14 mouse cellular contexts compared by ENCODE assay signal in genomic region chr10:123160508-123160907, GRCm38 (mm10). TPM values are rescaled to one million over a fixed set of nuclear protein-coding genes. Genes with fewer than 3 reads are reported as not detected.
A peak's percentile ranks its signal among the peaks of the same experiment; 100 is the strongest.
DNase-seq lines count a peak whose midpoint lies in the region; ATAC-seq and TF ChIP-seq lines count a peak whose summit lies in the region.
"Had no signal": no experiment of that assay in that cellular context is flagged by ENCODE, and none has a peak within 500 bp of the region (broad histone marks: within the 10 kb centered on the region; RNA-seq: fewer than 3 reads in every experiment).

No protein-coding gene starts in this region.

- no peaks in the 10 kb centered on the region for H3K4me1 ChIP-seq in kidney, embryonic 14.5 days (ENCODE audit: control insufficient read depth, insufficient read depth, low read length)
- no peaks in the 10 kb centered on the region for H3K4me1 ChIP-seq in intestine, postnatal 0 days (replicated peaks; ENCODE audit: control insufficient read depth, insufficient read depth, low read length)
- H3K4me1 ChIP-seq: embryonic facial prominence, embryonic 15.5 days; liver, embryonic 12.5 days had no signal

- intact Hi-C loops in gastrocnemius, adult 2 months (cut with DNase I), result no loop called here

- H3K9ac ChIP-seq in kidney, embryonic 14.5 days (ENCODE audit: low read depth, low read length), result no peak overlapping the region
- H3K9ac ChIP-seq in intestine, postnatal 0 days (ENCODE audit: low read depth, low read length), result no peak overlapping the region
- H3K9ac ChIP-seq: embryonic facial prominence, embryonic 15.5 days; forebrain, embryonic 15.5 days; heart, embryonic 13.5 days; liver, embryonic 12.5 days had no signal

- TF ChIP-seq CTCF in intestine, postnatal 0 days (IDR thresholded peaks at IDR 0.05; ENCODE audit: low read depth), result no peak
- no peak for TF ChIP-seq CTCF in gastrocnemius, adult 2 months (IDR thresholded peaks at IDR 0.05)

- 69% methylated on average over 6 of the region's 6 CpGs for WGBS in kidney, embryonic 14.5 days
- 65% methylated on average over 6 of the region's 6 CpGs for WGBS in intestine, postnatal 0 days

- no peak overlapping the region for H3K27ac ChIP-seq in kidney, embryonic 14.5 days (ENCODE audit: low read depth, low read length)
- H3K27ac ChIP-seq in intestine, postnatal 0 days (ENCODE audit: low read depth, low read length), result no peak overlapping the region
- H3K27ac ChIP-seq in gastrocnemius, adult 2 months, result no peak overlapping the region
- H3K27ac ChIP-seq: embryonic facial prominence, embryonic 15.5 days; forebrain, embryonic 15.5 days; heart, embryonic 13.5 days; liver, embryonic 12.5 days had no signal

- H3K4me2 ChIP-seq in kidney, embryonic 14.5 days (replicated peaks; ENCODE audit: low read depth, low read length), result no peak overlapping the region
- H3K4me2 ChIP-seq in intestine, postnatal 0 days (replicated peaks; ENCODE audit: low read depth), result no peak overlapping the region
- H3K4me2 ChIP-seq: embryonic facial prominence, embryonic 15.5 days; forebrain, embryonic 15.5 days; heart, embryonic 13.5 days; liver, embryonic 12.5 days had no signal

- no peak; the same call in 1 of the 2 replicates for ATAC-seq in kidney, embryonic 14.5 days (ENCODE audit: low FRiP score, low TSS enrichment)
- ATAC-seq in intestine, postnatal 0 days, result no peak
- ATAC-seq: forebrain, embryonic 15.5 days; liver, embryonic 12.5 days had no signal

- peaks cover 11% of the 10 kb centered on the region; the same call in 1 of the 2 replicates for H3K36me3 ChIP-seq in kidney, embryonic 14.5 days (ENCODE audit: control insufficient read depth, insufficient read depth, low read length)
- peaks cover 35% of the 10 kb centered on the region for H3K36me3 ChIP-seq in intestine, postnatal 0 days (ENCODE audit: control insufficient read depth, insufficient read depth)

- no peaks in the 10 kb centered on the region for H3K27me3 ChIP-seq in kidney, embryonic 14.5 days (ENCODE audit: control insufficient read depth, insufficient read depth, low read length)
- no peaks in the 10 kb centered on the region for H3K27me3 ChIP-seq in intestine, postnatal 0 days (replicated peaks; ENCODE audit: control insufficient read depth, insufficient read depth, low read length)
- H3K27me3 ChIP-seq: embryonic facial prominence, embryonic 15.5 days; forebrain, embryonic 15.5 days; heart, embryonic 13.5 days; liver, embryonic 12.5 days had no signal

- H3K4me3 ChIP-seq in kidney, embryonic 14.5 days (ENCODE audit: low read length), result no peak overlapping the region
- H3K4me3 ChIP-seq in intestine, postnatal 0 days (ENCODE audit: low read depth, low read length), result no peak overlapping the region
- no peak overlapping the region for H3K4me3 ChIP-seq in gastrocnemius, adult 2 months
- H3K4me3 ChIP-seq: embryonic facial prominence, embryonic 15.5 days; forebrain, embryonic 15.5 days; heart, embryonic 13.5 days; liver, embryonic 12.5 days had no signal

- DNase-seq in kidney, adult 11 months, result peak; percentile 46
- peak; percentile 60 for DNase-seq in kidney, adult 9 months
- peak; percentile 20 for DNase-seq in lung, postnatal 14 days
- DNase-seq in spleen, postnatal 14 days (ENCODE audit: low spot score in 2 of 2), result peak; percentile 30 to 44
- no peak for DNase-seq in cerebellum, adult 11 months
- no peak for DNase-seq in gastrocnemius, adult 2 months
- DNase-seq: cerebellum, adult 18-20 months; gastrocnemius, postnatal 25 days had no signal

- H3K9me3 ChIP-seq in kidney, embryonic 14.5 days (ENCODE audit: control insufficient read depth, low read length), result no peaks in the 10 kb centered on the region
- H3K9me3 ChIP-seq in intestine, postnatal 0 days (ENCODE audit: control insufficient read depth), result no peaks in the 10 kb centered on the region
- H3K9me3 ChIP-seq: embryonic facial prominence, embryonic 15.5 days; forebrain, embryonic 15.5 days; heart, embryonic 13.5 days; liver, embryonic 12.5 days had no signal

RNA-seq across cellular contexts. Expression of gene Usp15, which starts 36.3 kb away (rescaled TPM):
- 73.9 and 84.1 TPM in 2 replicates for polyA plus RNA-seq in kidney, embryonic 14.5 days (2014; fragmentation: Nextera tagmentation; extraction: Ambion mirVana)
- polyA plus RNA-seq in intestine, postnatal 0 days (2015; fragmentation: Nextera tagmentation; extraction: Ambion mirVana), result 48.0 and 56.4 TPM in 2 replicates
- total RNA-seq in gastrocnemius, adult 2 months (2021), result 100 to 1,000 TPM; 171 to 187 TPM

Comparison
In these comparisons a context has a peak if more than half of its experiments do, and no peak if none do; other contexts are left out.
1. DNase-seq: peak in kidney, adult 11 months (single experiment), kidney, adult 9 months (single experiment), lung, postnatal 14 days (single experiment) and spleen, postnatal 14 days (2 of 2); none in cerebellum, adult 11 months (single experiment) and gastrocnemius, adult 2 months (single experiment).